Mouse (Mus musculus) retina, postnatal 7 days (tissue): ENCODE data around the gene Olfr31.

Source experiments
- DNase-seq: peaks from one replicate; pipeline ENCODE4 v3.0.0-alpha.2; 2012; ENCODE audit warnings: low read depth, low spot score

Gene Olfr31

GRCm38 (mm10) chr14:14354511-14355359, 32.1 kb downstream of the Olfr31 start:
- no peak for DNase-seq

- DNase-seq = no peak
Measured at GRCm38 (mm10) chr14:14355360-14355646, 32.7 kb downstream of the Olfr31 start.
